Mouse (Mus musculus) limb, embryonic 15.5 days (tissue): Measurements from ENCODE around the gene Glipr1. TPM values are rescaled to one million over a fixed set of nuclear protein-coding genes. Genes with fewer than 3 reads are reported as not detected.

Experiments
- ATAC-seq: fragments of 200-750 bp; cut with Nextera tagmentation; 2 replicates; pipeline ENCODE4 v1.8.0; 2017; ENCODE audit warnings: low read depth, moderate TSS enrichment; ENCODE audit not compliant: insufficient number of reproducible peaks, low FRiP score, low TSS enrichment
- H3K27ac ChIP-seq: fragments of 300-500 bp; sonication (generic); 2 replicates; pipeline ENCODE4 v1.5.1; 2015; ENCODE audit warnings: moderate library complexity, mild to moderate bottlenecking, inconsistent platforms
- H3K27me3 ChIP-seq: fragments of 300-500 bp; sonication (generic); 2 replicates; pipeline ENCODE4 v1.6.1; 2015; ENCODE audit warnings: inconsistent platforms
- H3K36me3 ChIP-seq: fragments of 300-500 bp; sonication (generic); 2 replicates; pipeline ENCODE4 v1.6.1; 2015; ENCODE audit warnings: inconsistent platforms
- H3K4me1 ChIP-seq: fragments of 300-500 bp; sonication (generic); 2 replicates; pipeline ENCODE4 v1.6.1; 2015; ENCODE audit warnings: inconsistent platforms
- H3K4me2 ChIP-seq: fragments of 300-500 bp; sonication (generic); 2 replicates; pipeline ENCODE4 v1.6.1; 2015; ENCODE audit warnings: mild to moderate bottlenecking, inconsistent platforms
- H3K4me3 ChIP-seq: fragments of 300-500 bp; sonication (generic); 2 replicates; pipeline ENCODE4 v1.5.1; 2015; ENCODE audit warnings: mild to moderate bottlenecking, inconsistent platforms
- H3K9ac ChIP-seq: fragments of 300-500 bp; sonication (generic); 2 replicates; pipeline ENCODE4 v1.6.1; 2015; ENCODE audit warnings: inconsistent platforms
- H3K9me3 ChIP-seq: fragments of 300-500 bp; sonication (generic); 2 replicates; pipeline ENCODE4 v1.6.1; 2016; ENCODE audit warnings: inconsistent platforms
- WGBS: fragments of 180-500 bp; shearing (Covaris S2); methylation state at CpG from one replicate; pipeline ENCODE4 v1.1.7; 2015; 5-methylcytosine and 5-hydroxymethylcytosine counted together
- polyA plus RNA-seq: library from polyadenylated mRNA; unstranded; fragments of >200 nt; fragmentation: Nextera tagmentation; extraction: Ambion mirVana; gene quantifications from 2 replicates; pipeline ENCODE4 v1.2.1, GENCODE M21; 2015

The Glipr1 gene
- polyA plus RNA-seq, 1 experiment from 2014 or later, result 4.4 TPM

DNA sequence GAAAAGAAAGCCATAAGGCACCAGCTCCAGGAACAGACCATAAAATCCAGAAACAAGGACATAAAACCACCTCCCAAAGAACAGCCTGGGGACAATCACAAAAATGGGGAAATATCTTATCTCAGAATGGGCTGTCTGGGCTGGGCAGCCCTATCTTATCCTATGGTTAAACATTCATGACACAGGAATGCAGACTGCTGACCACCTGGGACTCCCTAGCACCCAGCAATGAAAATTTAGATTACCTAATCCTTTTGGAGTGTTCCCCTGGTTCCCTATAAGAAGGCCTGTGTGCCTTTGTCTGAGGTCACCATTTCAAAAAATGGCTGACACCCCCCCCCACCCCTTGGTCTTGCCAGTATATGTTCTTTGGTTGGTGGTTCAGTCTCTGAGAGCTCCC is 4.8 kb downstream of the Glipr1 start:
- no peaks in the 10 kb centered on the region for H3K4me1 ChIP-seq
- H3K36me3 ChIP-seq, result no peaks in the 10 kb centered on the region
- no peak overlapping the region for H3K27ac ChIP-seq
- H3K27me3 ChIP-seq, result no peaks in the 10 kb centered on the region
- no peak overlapping the region for H3K4me2 ChIP-seq
- H3K9ac ChIP-seq, result no peak overlapping the region
- no peaks in the 10 kb centered on the region for H3K9me3 ChIP-seq
- no peak for ATAC-seq
- H3K4me3 ChIP-seq, result no peak overlapping the region

DNA sequence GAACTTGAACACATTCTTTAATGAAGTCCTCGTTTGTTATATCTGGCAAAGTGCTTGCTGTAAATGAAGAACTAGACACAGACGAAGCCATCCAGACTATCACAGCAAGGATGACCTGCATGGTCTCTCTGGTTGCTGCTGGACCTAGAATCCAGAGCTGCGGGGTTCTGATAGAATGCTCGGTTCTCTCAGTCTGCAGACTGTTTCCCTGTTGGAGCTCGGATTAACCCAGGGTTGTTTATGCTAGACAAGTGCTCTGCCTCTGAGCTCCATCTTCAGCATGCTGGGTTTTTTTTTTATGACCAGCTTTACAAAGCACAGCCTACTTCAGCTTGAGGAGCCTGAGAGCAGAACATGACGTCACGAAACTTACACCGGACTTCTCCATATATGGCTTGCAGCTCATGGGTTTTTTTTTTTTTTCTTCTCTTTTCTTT is 5.5 kb downstream of the Glipr1 start:
- 60% methylated on average over 8 of the region's 8 CpGs for WGBS
- Histone ChIP-seq H3K4me3 (no peak overlapping the region), H3K9me3 (no peaks in the 10 kb centered on the region), H3K36me3 (no peaks in the 10 kb centered on the region), H3K9ac (no peak overlapping the region), H3K4me1 (no peaks in the 10 kb centered on the region), H3K4me2 (no peak overlapping the region), H3K27me3 (no peaks in the 10 kb centered on the region), H3K27ac (no peak overlapping the region)
- no peak for ATAC-seq

DNA sequence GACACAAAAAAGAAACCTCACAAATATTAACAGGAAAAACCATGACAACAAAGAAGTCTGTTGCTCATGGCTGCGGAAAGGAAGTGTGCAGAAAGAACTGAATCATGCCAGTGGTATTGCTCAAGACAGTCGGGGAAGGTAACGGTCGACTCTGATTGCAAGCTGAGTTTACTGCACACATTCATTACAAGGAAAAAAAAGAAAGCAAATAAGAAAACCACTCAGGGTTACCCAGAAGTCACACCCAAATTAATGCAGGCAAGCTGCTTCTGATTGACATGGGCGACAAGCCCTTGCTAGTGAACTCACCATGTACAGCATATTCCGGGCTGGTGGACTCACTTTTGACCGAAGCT is 5.9 kb downstream of the Glipr1 start:
- Histone ChIP-seq H3K4me1 (no peaks in the 10 kb centered on the region), H3K4me3 (no peak overlapping the region), H3K27me3 (no peaks in the 10 kb centered on the region), H3K27ac (no peak overlapping the region), H3K4me2 (no peak overlapping the region), H3K36me3 (no peaks in the 10 kb centered on the region), H3K9ac (no peak overlapping the region), H3K9me3 (no peaks in the 10 kb centered on the region)
- 71% methylated on average over 7 of the region's 7 CpGs for WGBS
- no peak for ATAC-seq

DNA sequence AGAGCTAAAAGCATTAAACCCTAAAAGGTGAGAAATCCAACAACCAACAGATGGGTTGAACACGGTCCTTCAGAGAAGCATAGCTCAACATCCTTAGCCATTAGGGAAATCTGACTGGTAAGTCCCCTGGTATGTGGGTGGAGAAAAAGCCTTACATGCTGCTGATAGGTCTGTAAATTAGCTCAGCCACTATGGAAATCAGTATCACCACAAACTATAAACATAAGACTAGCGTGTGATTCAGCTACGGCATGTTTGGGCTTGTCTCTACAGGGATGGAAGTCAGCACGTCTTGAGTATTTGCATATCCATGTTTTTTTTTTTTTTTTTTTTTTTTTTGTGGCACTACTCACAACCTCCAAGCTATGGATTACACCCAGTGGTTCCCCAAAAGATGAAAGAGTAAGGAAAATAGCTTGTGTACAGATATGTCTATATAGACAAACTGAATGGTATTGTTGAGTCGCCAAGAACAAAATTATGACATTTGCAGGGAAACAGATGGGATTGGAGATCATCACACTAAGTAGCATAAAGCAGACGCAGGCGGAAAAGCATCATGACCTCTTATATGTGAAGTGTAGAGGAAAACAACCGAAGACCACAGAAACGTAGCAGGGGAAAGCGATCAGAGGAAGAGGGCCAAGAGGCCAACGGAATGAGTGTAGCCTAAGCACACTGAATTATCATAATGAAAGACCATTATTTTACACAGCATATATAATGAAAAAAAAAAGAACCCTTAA is 6.5 kb downstream of the Glipr1 start:
- H3K27ac ChIP-seq, result no peak overlapping the region
- H3K4me2 ChIP-seq, result no peak overlapping the region
- H3K9ac ChIP-seq, result no peak overlapping the region
- no peaks in the 10 kb centered on the region for H3K36me3 ChIP-seq
- no peak for ATAC-seq
- H3K4me3 ChIP-seq, result no peak overlapping the region
- WGBS, result 79% methylated on average over 11 of the region's 11 CpGs
- no peaks in the 10 kb centered on the region for H3K4me1 ChIP-seq
- H3K9me3 ChIP-seq, result no peaks in the 10 kb centered on the region
- no peaks in the 10 kb centered on the region for H3K27me3 ChIP-seq

DNA sequence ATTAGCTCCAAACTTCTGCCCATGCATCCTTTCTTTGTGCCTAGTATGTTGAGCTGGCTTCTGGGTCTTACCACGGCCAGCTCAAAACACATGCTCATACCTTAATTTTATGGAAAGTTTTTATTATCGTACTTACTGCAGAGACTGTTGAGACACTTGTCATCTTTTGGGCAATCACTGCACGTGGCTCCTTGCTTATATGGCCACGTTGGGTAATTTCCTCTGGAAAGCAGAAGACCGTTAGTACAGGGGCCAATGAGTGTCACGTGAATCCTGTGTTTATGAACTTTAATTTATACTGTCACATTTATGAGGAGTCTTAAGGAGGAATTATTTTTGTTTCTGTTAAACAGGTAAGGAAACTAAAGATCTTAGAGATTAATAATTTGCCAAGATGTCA is 16.0 kb downstream of the Glipr1 start:
- no peak for ATAC-seq

DNA sequence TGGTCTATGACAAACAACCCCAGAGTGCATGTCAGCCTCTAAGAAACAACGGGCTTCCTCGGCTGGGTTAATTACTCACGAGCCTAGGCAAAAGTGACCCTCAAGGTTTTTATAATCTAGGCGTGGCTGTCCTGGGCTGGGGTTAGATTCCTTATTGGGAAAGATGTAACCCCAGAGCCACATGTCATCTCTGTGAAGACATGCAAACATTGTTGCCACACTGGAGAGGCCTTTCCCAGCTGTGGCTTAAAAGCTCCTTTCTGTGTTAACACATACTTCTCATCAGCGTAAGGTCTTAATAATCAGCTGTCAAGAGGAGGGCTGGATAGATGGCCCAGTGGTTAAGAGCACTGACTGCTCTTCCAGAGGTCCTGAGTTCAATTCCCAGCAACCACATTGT is 19.4 kb downstream of the Glipr1 start:
- no peak for ATAC-seq
- no peak overlapping the region for H3K9ac ChIP-seq
- no peaks in the 10 kb centered on the region for H3K27me3 ChIP-seq
- no peaks in the 10 kb centered on the region for H3K4me1 ChIP-seq
- 81% methylated on average over 5 of the region's 5 CpGs for WGBS
- H3K9me3 ChIP-seq, result no peaks in the 10 kb centered on the region
- H3K4me2 ChIP-seq, result no peak overlapping the region
- H3K4me3 ChIP-seq, result no peak overlapping the region
- no peak overlapping the region for H3K27ac ChIP-seq
- peaks cover 70% of the 10 kb centered on the region for H3K36me3 ChIP-seq

More for the DNA sequence above, 16.0 kb downstream of the Glipr1 start:
- Histone ChIP-seq H3K27ac (no peak overlapping the region), H3K36me3 (peaks cover 44% of the 10 kb centered on the region), H3K4me1 (no peaks in the 10 kb centered on the region), H3K27me3 (no peaks in the 10 kb centered on the region), H3K9ac (no peak overlapping the region), H3K4me2 (no peak overlapping the region), H3K9me3 (no peaks in the 10 kb centered on the region), H3K4me3 (no peak overlapping the region)
- 78% methylated on average over 6 of the region's 6 CpGs for WGBS

DNA sequence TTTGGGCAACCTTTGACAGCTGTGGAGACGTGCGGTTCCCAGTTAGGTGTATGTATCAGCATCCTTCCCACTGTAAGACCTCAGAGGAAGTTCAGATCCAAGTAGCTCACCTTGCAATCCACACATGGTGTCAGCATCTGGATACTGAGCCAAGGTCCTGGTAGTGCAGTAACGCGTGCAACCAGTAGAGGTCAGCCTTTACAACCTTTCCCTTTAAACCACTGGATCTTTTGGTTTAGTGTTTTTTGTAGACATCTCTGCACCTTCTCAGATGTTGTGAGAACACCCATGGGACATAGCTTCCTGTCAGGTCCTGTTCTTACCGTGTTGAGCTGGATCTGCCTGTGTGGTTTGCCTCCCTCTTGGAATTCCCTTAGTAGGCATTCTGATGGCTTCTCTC is 24.8 kb downstream of the Glipr1 start:
- ATAC-seq, result no peak

DNA sequence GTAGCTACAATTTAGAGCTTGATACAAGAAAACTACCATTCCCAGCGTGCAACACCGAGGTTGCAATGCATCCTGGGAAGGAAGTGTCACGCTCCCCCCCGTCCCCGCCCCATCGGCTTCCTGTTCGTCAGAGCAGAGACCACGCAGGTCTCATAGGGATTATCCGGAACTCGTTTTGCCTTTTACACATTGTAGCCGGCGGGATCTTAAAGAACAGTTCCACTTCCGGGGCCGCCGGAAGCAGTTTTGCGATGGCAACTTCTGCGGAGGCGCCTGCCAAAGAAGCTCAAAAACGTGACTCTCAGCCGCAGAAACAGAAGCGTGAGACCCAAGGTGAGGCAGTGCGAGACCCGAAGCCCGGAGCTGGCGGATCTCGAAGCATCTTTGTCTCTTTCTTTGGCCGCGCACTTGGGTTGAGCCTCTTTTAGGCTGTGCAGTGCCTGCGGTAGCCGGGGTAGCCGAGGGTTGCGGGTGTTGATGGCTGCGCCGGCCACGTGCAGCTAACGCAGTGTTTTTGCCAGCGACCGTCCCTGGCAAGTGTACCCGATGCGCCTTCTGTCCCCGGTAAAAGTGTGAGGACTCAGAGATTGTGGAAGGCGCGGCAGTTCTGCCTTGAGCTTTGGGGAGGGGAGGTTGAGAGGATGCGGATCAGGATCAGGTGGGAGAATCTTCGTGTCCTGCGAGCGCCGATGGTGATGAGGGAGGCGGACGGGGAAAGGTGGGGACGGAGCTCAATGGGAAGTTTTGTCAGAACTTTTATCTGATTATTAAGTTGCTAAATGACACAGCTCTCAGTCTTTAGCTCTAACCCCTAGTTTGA is 29.7 kb downstream of the Glipr1 start, which contains the start of gene Krr1:
Krr1 (plus strand) TSS at position 123 of the 820 bp plus-strand sequence.
- under 1% methylated on average over 51 of the region's 51 CpGs for WGBS
- peak within 1 kb of the TSS; percentile 86 for H3K27ac ChIP-seq

More for the DNA sequence above, 24.8 kb downstream of the Glipr1 start:
- H3K4me3 ChIP-seq, result no peak overlapping the region
- H3K4me2 ChIP-seq, result no peak overlapping the region
- H3K27ac ChIP-seq, result no peak overlapping the region
- 36% methylated on average over 5 of the region's 5 CpGs for WGBS
- H3K9ac ChIP-seq, result no peak overlapping the region
- peaks cover 61% of the 10 kb centered on the region for H3K36me3 ChIP-seq
- H3K27me3 ChIP-seq, result no peaks in the 10 kb centered on the region
- H3K4me1 ChIP-seq, result peaks cover 8% of the 10 kb centered on the region; the same call in 1 of the 2 replicates
- no peaks in the 10 kb centered on the region for H3K9me3 ChIP-seq

DNA sequence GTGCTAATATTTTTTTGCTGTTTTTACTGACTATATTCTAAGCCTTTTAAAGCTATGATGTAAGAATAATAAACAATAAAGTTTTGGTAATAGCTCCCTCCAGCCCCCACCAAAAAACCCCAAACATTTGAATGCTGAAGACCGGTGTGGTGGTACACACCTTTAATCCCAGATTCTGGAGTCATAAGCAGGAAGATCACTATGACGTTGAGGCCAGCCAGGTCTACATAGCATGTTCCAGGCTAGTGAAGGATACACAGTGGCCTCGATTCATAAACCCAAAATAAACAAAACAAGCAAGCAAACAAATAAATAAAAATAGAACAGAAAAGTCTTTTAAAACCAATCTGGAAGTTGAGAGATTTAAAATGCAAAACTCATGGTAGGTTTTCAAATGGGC is 30.5 kb downstream of the Glipr1 start:
- Histone ChIP-seq H3K9me3 (no peaks in the 10 kb centered on the region), H3K36me3 (peaks cover 13% of the 10 kb centered on the region), H3K4me3 (no peak overlapping the region), H3K4me2 (no peak overlapping the region), H3K9ac (no peak overlapping the region), H3K27ac (no peak overlapping the region), H3K27me3 (0 out of 2 replicates have a peak, but pooled peaks cover 3% of the 10 kb centered on the region), H3K4me1 (peaks cover 8% of the 10 kb centered on the region; the same call in 1 of the 2 replicates)
- ATAC-seq, result no peak
- 85% methylated on average over 3 of the region's 3 CpGs for WGBS

More for the DNA sequence above, 29.7 kb downstream of the Glipr1 start, which contains the start of gene Krr1:
- peak within 1 kb of the TSS; percentile 74 for H3K4me2 ChIP-seq
- no peaks in the 10 kb centered on the region for H3K9me3 ChIP-seq
- H3K36me3 ChIP-seq, result peaks cover 21% of the 10 kb centered on the region
- peak; percentile 94 for ATAC-seq
- H3K9ac ChIP-seq, result peak within 1 kb of the TSS; percentile 91
- peaks cover 8% of the 10 kb centered on the region; the same call in 1 of the 2 replicates for H3K4me1 ChIP-seq
- H3K4me3 ChIP-seq, result peak within 1 kb of the TSS; percentile 96
- no peaks in the 10 kb centered on the region for H3K27me3 ChIP-seq

DNA sequence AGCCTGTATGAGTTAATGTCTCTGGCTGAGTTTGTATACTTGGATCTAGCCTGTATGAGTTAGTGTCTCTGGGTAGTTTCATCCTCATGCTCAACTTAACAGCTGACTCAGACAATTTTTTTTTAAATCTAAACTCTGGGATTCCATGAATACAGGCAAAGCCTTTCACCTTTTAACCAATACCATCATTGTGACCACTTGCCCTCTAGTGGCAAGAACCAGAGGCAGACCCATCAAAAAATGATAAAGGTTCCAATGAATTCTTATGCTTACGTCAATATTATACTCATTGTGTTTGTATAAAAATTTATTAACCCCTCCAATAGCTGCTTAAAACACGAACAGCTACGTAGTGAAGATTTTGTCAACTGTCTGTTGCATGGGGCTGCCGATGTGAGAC is 36.0 kb downstream of the Glipr1 start:
- H3K36me3 ChIP-seq, result no peaks in the 10 kb centered on the region
- no peak for ATAC-seq
- no peak overlapping the region for H3K27ac ChIP-seq
- no peak overlapping the region for H3K4me2 ChIP-seq
- WGBS, result 50% methylated on average over 4 of the region's 4 CpGs
- H3K9ac ChIP-seq, result no peak overlapping the region
- 0 out of 2 replicates have a peak, but pooled peaks cover 3% of the 10 kb centered on the region for H3K27me3 ChIP-seq
- no peaks in the 10 kb centered on the region for H3K4me1 ChIP-seq
- no peaks in the 10 kb centered on the region for H3K9me3 ChIP-seq
- no peak overlapping the region for H3K4me3 ChIP-seq

DNA sequence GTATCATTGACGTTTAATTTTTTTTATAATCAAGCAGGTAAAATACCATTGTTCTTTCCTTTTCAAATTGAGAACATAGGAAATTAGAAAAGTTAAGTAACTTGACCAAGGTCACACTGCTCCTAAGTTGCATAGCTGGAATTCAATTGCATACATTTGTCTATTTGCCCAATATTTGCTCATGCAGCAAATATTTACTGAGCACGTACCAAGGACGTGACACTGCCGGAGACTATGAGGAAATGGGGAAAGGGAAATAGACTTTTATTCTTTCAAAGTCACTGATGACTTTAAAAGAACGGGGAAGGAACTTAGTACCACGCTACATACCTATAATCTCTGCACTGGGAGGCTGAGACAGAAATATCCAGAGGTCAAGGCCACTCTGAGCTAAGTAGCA is 42.0 kb downstream of the Glipr1 start:
- Histone ChIP-seq H3K9ac (no peak overlapping the region), H3K4me3 (no peak overlapping the region), H3K36me3 (no peaks in the 10 kb centered on the region), H3K27me3 (no peaks in the 10 kb centered on the region), H3K4me1 (no peaks in the 10 kb centered on the region), H3K27ac (no peak overlapping the region), H3K4me2 (no peak overlapping the region), H3K9me3 (no peaks in the 10 kb centered on the region)
- no peak for ATAC-seq
- 79% methylated on average over 6 of the region's 6 CpGs for WGBS

DNA sequence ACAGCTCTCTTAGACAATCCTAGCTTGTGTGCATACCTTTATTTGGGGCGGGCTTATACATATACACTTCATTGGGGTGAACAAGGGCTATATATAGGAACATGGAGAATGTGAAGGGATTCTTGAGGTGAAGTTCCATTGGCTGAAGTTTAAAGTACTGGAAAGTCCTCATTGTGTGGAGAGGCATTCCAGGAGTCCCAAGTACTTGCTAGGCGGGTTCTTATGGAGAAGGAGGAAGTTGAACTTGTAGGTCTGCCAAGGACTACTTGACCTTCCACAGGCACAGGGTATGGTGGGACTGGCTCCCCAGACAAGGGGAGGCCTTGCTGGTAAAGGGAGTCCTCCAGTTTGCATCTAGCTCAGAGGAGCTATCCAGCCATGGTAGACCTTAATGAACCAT is 43.1 kb downstream of the Glipr1 start:
- H3K27me3 ChIP-seq, result no peaks in the 10 kb centered on the region
- no peaks in the 10 kb centered on the region for H3K36me3 ChIP-seq
- H3K9me3 ChIP-seq, result no peaks in the 10 kb centered on the region
- ATAC-seq, result no peak
- no peak overlapping the region for H3K9ac ChIP-seq
- H3K4me3 ChIP-seq, result no peak overlapping the region
- no peak overlapping the region for H3K27ac ChIP-seq
- 68% methylated on average over 2 of the region's 2 CpGs for WGBS
- H3K4me1 ChIP-seq, result no peaks in the 10 kb centered on the region
- no peak overlapping the region for H3K4me2 ChIP-seq
